Mouse (Mus musculus) neural tube, embryonic 14.5 days (tissue): ENCODE results near the gene Stpg1. TPM values are rescaled to one million over a fixed set of nuclear protein-coding genes. Genes with fewer than 3 reads are reported as not detected.

Source experiments
- ATAC-seq: fragments of 200-750 bp; cut with Nextera tagmentation; 2 replicates; pipeline ENCODE4 v1.8.0; 2017; ENCODE audit warnings: low read depth, mild to moderate bottlenecking, moderate TSS enrichment, moderate library complexity
- H3K27ac ChIP-seq: fragments of 300-500 bp; sonication (generic); 2 replicates; pipeline ENCODE4 v1.5.1; 2014; ENCODE audit warnings: low read depth, mild to moderate bottlenecking, control low read depth, low read length, moderate library complexity, mixed read lengths
- H3K27me3 ChIP-seq: fragments of 300-500 bp; sonication (generic); 2 replicates; pipeline ENCODE4 v1.6.1; 2014; ENCODE audit warnings: low read length; ENCODE audit not compliant: control insufficient read depth, insufficient read depth
- H3K36me3 ChIP-seq: fragments of 300-500 bp; sonication (generic); 2 replicates; pipeline ENCODE4 v1.6.1; 2014; ENCODE audit warnings: low read length, mixed read lengths; ENCODE audit not compliant: control insufficient read depth, insufficient read depth
- H3K4me1 ChIP-seq: fragments of 300-500 bp; sonication (generic); 2 replicates; pipeline ENCODE4 v1.6.1; 2014; ENCODE audit warnings: low read length; ENCODE audit not compliant: control insufficient read depth, insufficient read depth
- H3K4me2 ChIP-seq: fragments of 300-500 bp; sonication (generic); 2 replicates; pipeline ENCODE4 v1.6.1; 2014; ENCODE audit warnings: mild to moderate bottlenecking, low read depth, low read length, control low read depth
- H3K4me3 ChIP-seq: fragments of 300-500 bp; sonication (generic); 2 replicates; pipeline ENCODE4 v1.5.1; 2014; ENCODE audit warnings: low read depth, low read length, control low read depth, mixed read lengths
- H3K9ac ChIP-seq: fragments of 300-500 bp; sonication (generic); replicated peaks from 2 replicates; pipeline ENCODE4 v1.6.1; 2014; ENCODE audit warnings: low read depth, mild to moderate bottlenecking, control low read depth, low read length, mixed read lengths
- H3K9me3 ChIP-seq: fragments of 300-500 bp; sonication (generic); 2 replicates; pipeline ENCODE4 v1.6.1; 2016; ENCODE audit warnings: low read length; ENCODE audit not compliant: control insufficient read depth
- WGBS: fragments of 180-500 bp; shearing (Covaris S2); extraction: QIAGEN DNeasy Blood & Tissue Kit; methylation state at CpG from one replicate; pipeline ENCODE4 v1.1.7; 2014; 5-methylcytosine and 5-hydroxymethylcytosine counted together
- polyA plus RNA-seq: library from polyadenylated mRNA; unstranded; fragments of >200 nt; fragmentation: Nextera tagmentation; extraction: Ambion mirVana; gene quantifications from 2 replicates; pipeline ENCODE4 v1.2.1, GENCODE M21; 2014

The Stpg1 gene
- polyA plus RNA-seq, 1 experiment from 2014 or later = 0.46 TPM

DNA sequence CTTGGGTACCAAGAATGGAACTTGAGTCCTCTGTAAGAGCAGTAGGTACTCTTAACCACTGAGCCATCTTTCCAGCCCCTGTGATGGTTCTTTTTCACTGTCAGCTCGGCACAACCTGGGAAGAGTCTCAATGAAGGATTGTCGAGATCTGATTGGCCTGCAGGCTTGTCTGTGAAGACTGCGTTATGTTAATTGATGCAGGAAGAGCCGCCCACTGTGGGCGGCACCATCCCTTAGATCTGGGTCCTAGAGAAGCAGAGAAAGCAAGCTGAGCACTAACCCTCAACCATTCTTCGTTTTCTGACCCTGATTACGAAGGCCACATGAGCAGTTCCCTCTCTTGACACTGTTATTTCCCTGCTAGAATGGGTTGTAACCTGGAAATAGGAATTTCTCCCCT is 5.3 kb upstream of the Stpg1 start:
- H3K9me3 ChIP-seq = no peaks in the 10 kb centered on the region
- H3K4me3 ChIP-seq = no peak overlapping the region
- H3K36me3 ChIP-seq = peaks cover 4% of the 10 kb centered on the region
- H3K9ac ChIP-seq = no peak overlapping the region
- H3K27ac ChIP-seq = no peak overlapping the region
- 92% methylated on average over 7 of the region's 7 CpGs for WGBS
- no peak overlapping the region for H3K4me2 ChIP-seq
- peaks cover 8% of the 10 kb centered on the region for H3K4me1 ChIP-seq
- no peak for ATAC-seq
- H3K27me3 ChIP-seq = no peaks in the 10 kb centered on the region

DNA sequence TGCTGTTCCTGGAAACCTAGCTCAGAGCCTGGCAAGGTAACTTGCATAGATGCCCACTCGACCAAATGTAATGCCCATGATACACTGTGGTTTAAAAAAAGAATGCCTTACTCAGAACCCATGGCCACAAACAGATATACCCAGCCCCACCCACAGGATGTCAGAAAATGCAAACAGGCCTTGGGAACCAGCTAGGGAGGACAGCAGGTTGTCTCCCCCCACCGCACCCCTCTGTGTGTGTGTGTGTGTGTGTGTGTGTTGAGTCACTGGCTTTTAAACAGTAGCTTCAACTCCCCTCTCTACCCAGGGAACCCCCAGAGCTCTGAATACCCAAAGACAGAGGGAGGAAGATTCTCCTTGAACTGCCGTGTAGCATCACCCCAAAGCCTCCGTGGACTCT is 1.3 kb upstream of the Stpg1 start:
- Histone ChIP-seq H3K9me3 (no peaks in the 10 kb centered on the region), H3K9ac (no peak overlapping the region), H3K27me3 (no peaks in the 10 kb centered on the region), H3K36me3 (peaks cover 4% of the 10 kb centered on the region), H3K4me1 (peaks cover 8% of the 10 kb centered on the region), H3K27ac (0 out of 2 replicates have a peak overlapping the region, but pooled peaks have one; percentile 5), H3K4me3 (peak overlapping the region; percentile 56), H3K4me2 (peak overlapping the region; percentile 90)
- WGBS = 45% methylated on average over 4 of the region's 4 CpGs
- ATAC-seq = no peak

DNA sequence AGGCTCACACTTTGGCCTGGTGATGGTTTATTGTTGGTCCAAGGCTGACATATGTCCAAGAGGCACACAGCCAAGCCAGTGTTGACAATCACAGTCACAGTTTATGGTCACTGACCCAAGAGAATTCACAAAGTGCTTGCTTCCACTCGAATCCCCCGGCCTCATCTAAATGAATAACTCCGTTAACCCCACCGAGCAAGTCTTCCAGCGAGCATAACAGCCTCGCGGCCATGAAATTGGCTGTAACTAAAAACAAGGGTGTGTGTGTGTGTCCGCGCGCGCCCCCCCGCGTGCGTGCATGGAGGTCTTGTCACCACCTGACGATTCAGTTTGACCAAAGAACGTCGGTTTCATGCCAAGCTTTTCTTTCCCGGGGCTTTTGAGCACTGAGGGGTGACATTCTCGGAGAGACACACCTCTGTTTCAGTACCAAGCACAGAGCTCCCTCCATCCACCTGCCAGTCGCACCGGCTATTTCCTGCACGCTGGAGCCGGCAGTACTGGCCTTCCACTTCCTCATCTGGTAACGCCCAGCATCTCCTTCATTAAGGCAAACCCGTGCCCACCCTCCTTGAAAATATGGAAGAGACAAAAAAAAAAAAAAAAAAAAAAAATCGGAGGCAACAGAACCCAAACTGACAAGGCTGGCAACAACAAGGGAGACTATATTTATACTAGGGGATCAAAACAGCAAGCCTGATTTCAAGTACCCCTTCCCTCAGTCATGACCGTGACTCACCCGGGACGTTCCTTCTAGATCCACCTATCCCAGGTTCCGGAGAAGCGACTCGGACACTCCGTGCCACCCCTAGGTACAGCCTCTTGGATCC is 684 bp upstream of the Stpg1 start:
- 0 out of 2 replicates have a peak overlapping the region, but pooled peaks have one; percentile 5 for H3K27ac ChIP-seq
- WGBS = under 1% methylated on average over 33 of the region's 33 CpGs
- H3K27me3 ChIP-seq = no peaks in the 10 kb centered on the region
- H3K36me3 ChIP-seq = peaks cover 4% of the 10 kb centered on the region
- ATAC-seq = no peak
- H3K9me3 ChIP-seq = no peaks in the 10 kb centered on the region
- peak overlapping the region; percentile 47 for H3K9ac ChIP-seq
- H3K4me2 ChIP-seq = peak overlapping the region; percentile 90
- H3K4me1 ChIP-seq = peaks cover 8% of the 10 kb centered on the region
- peak overlapping the region; percentile 56 for H3K4me3 ChIP-seq

DNA sequence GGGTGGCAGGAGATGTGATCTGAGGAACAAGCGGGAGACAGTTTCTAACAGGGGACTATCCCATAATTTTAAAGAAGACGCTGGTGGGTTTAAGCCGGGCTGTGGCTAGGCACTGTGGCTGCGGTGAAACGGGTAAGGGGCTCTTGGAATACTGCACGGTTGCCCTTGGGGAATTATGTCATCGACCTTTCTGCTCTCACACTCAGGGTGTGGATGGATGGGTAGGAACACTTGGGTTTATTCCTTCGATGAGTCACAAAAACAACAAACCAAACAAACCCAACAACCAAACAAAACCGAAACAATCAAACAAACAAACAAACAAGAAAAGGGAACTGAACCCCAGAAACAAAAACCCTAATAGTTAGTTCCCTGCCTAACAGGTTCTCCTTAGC is 804 bp downstream of the Stpg1 start:
- H3K4me2 ChIP-seq = peak overlapping the region; percentile 90
- peaks cover 1% of the 10 kb centered on the region for H3K36me3 ChIP-seq
- no peak overlapping the region for H3K9ac ChIP-seq
- WGBS = 14% methylated on average over 9 of the region's 9 CpGs
- H3K9me3 ChIP-seq = no peaks in the 10 kb centered on the region
- no peak overlapping the region for H3K27ac ChIP-seq
- no peak for ATAC-seq
- no peaks in the 10 kb centered on the region for H3K27me3 ChIP-seq
- H3K4me1 ChIP-seq = peaks cover 8% of the 10 kb centered on the region
- H3K4me3 ChIP-seq = peak overlapping the region; percentile 56

DNA sequence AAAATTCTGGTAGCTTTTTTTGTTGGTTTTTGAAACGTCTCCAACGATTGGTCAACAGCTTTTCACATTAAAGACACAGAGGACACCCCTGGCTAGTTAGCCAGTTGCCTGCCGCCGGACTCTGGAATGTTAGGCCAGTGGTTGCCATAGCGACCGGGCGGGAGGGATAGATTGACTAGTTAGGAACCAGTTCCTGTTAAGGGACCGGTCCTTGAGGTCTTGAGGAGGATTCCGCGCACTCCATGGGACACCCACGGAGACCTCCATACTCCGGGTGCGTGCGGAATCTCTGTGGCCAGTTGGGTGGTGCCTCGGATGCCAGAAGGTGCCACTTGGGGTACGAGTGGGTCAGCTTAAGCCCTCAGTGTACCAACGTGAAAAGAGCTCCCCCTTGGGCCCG is 1.2 kb downstream of the Stpg1 start:
- Histone ChIP-seq H3K9ac (no peak overlapping the region), H3K4me3 (no peak overlapping the region), H3K36me3 (no peaks in the 10 kb centered on the region), H3K4me2 (peak overlapping the region; percentile 90; the same call in 1 of the 2 replicates), H3K9me3 (no peaks in the 10 kb centered on the region), H3K27me3 (no peaks in the 10 kb centered on the region), H3K27ac (no peak overlapping the region), H3K4me1 (peaks cover 8% of the 10 kb centered on the region)
- 10% methylated on average over 18 of the region's 18 CpGs for WGBS
- no peak for ATAC-seq

GRCm38 (mm10) chr4:135498136-135498535 is 3.5 kb downstream of the Stpg1 start:
- Histone ChIP-seq H3K4me1 (peaks cover 7% of the 10 kb centered on the region), H3K36me3 (no peaks in the 10 kb centered on the region), H3K9me3 (no peaks in the 10 kb centered on the region), H3K4me2 (no peak overlapping the region), H3K9ac (no peak overlapping the region), H3K27ac (no peak overlapping the region), H3K4me3 (no peak overlapping the region), H3K27me3 (no peaks in the 10 kb centered on the region)
- 80% methylated on average over 6 of the region's 6 CpGs for WGBS
- no peak for ATAC-seq

DNA sequence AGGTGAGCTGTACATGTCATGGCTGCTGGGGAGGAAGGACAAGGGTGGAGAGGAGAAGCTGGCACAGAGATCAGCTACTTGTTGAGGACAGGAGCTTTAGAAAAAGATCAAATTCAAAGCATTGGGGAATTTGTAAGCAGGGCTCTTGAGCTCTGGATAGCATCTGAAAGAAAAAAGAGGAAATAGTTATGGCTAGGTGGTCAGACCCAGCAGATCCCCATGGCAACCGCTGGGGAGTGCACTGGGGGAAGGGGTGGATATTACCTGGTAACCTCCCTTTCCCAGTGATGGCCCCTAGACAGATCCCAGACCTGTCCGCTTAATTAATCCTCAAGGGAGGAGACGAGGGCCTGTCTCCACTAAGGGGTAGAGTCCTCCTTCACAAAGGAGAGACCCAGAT is 5.2 kb downstream of the Stpg1 start:
- no peak overlapping the region for H3K27ac ChIP-seq
- ATAC-seq = no peak
- WGBS = 87% methylated on average over 3 of the region's 3 CpGs
- H3K4me3 ChIP-seq = no peak overlapping the region
- H3K36me3 ChIP-seq = no peaks in the 10 kb centered on the region
- no peaks in the 10 kb centered on the region for H3K9me3 ChIP-seq
- no peaks in the 10 kb centered on the region for H3K4me1 ChIP-seq
- H3K9ac ChIP-seq = no peak overlapping the region
- H3K4me2 ChIP-seq = no peak overlapping the region
- no peaks in the 10 kb centered on the region for H3K27me3 ChIP-seq

GRCm38 (mm10) chr4:135501587-135501986 is 7.0 kb downstream of the Stpg1 start:
- ATAC-seq = no peak
- no peaks in the 10 kb centered on the region for H3K4me1 ChIP-seq
- no peaks in the 10 kb centered on the region for H3K9me3 ChIP-seq
- no peaks in the 10 kb centered on the region for H3K36me3 ChIP-seq
- no peaks in the 10 kb centered on the region for H3K27me3 ChIP-seq
- H3K9ac ChIP-seq = no peak overlapping the region
- H3K4me2 ChIP-seq = no peak overlapping the region
- H3K4me3 ChIP-seq = no peak overlapping the region
- no peak overlapping the region for H3K27ac ChIP-seq
- WGBS = 64% methylated on average over 4 of the region's 4 CpGs

GRCm38 (mm10) chr4:135505794-135506193 is 11.2 kb downstream of the Stpg1 start:
- 75% methylated on average over 11 of the region's 11 CpGs for WGBS
- Histone ChIP-seq H3K9me3 (no peaks in the 10 kb centered on the region), H3K27me3 (no peaks in the 10 kb centered on the region), H3K4me1 (no peaks in the 10 kb centered on the region), H3K36me3 (no peaks in the 10 kb centered on the region), H3K4me3 (no peak overlapping the region), H3K9ac (no peak overlapping the region), H3K4me2 (no peak overlapping the region), H3K27ac (no peak overlapping the region)
- no peak for ATAC-seq
